Mouse (Mus musculus): ENCODE data around the gene Grcc10. TPM values are rescaled to one million over a fixed set of nuclear protein-coding genes. Genes with fewer than 3 reads are reported as not detected.

Gene Grcc10
- polyA plus RNA-seq, 1 experiment from 2014 or later: 511 TPM

GRCm38 (mm10) chr6:124770013-124770412 is 28.8 kb upstream of the Grcc10 start:
- Histone ChIP-seq H3K4me2 (peak overlapping the region; percentile 92), H3K27me3 (peaks cover 53% of the 10 kb centered on the region), H3K9me3 (no peaks in the 10 kb centered on the region), H3K9ac (replicated peaks) (peak overlapping the region; percentile 72; the same call in 1 of the 2 replicates), H3K4me1 (replicated peaks) (peaks cover 30% of the 10 kb centered on the region), H3K36me3 (no peaks in the 10 kb centered on the region), H3K4me3 (replicated peaks) (peak overlapping the region; percentile 58), H3K27ac (no peak overlapping the region)
- WGBS: 67% methylated on average over 7 of the region's 7 CpGs
- no peak for ATAC-seq (ENCODE audit: insufficient number of reproducible peaks, insufficient read depth, low FRiP score, low TSS enrichment, low read depth)

- Histone ChIP-seq H3K4me1 (replicated peaks) (peaks cover 30% of the 10 kb centered on the region), H3K9me3 (no peaks in the 10 kb centered on the region), H3K4me2 (peak within 1 kb of the TSS; percentile 92), H3K27ac (no peak within 1 kb of the TSS), H3K9ac (replicated peaks) (peak within 1 kb of the TSS; percentile 72), H3K4me3 (replicated peaks) (peak within 1 kb of the TSS; percentile 58), H3K27me3 (peaks cover 53% of the 10 kb centered on the region), H3K36me3 (no peaks in the 10 kb centered on the region)
- peak; percentile 67; the same call in 1 of the 2 replicates for ATAC-seq (ENCODE audit: insufficient number of reproducible peaks, insufficient read depth, low FRiP score, low TSS enrichment, low read depth)
- under 1% methylated on average over 54 of the region's 54 CpGs for WGBS
Measured at GRCm38 (mm10) chr6:124769101-124769765, 28.1 kb upstream of the Grcc10 start, which contains the start of gene Eno2. Eno2 (minus strand) TSS chr6:124769673.

- peak; percentile 22; the same call in 1 of the 2 replicates for ATAC-seq (ENCODE audit: insufficient number of reproducible peaks, insufficient read depth, low FRiP score, low TSS enrichment, low read depth)
- Histone ChIP-seq H3K4me3 (replicated peaks) (peak overlapping the region; percentile 58), H3K27ac (no peak overlapping the region), H3K36me3 (no peaks in the 10 kb centered on the region), H3K4me2 (peak overlapping the region; percentile 92), H3K4me1 (replicated peaks) (peaks cover 30% of the 10 kb centered on the region), H3K9ac (replicated peaks) (peak overlapping the region; percentile 72; the same call in 1 of the 2 replicates), H3K9me3 (no peaks in the 10 kb centered on the region), H3K27me3 (peaks cover 59% of the 10 kb centered on the region)
- 7% methylated on average over 9 of the region's 9 CpGs for WGBS
Measured at GRCm38 (mm10) chr6:124768704-124769044, 27.5 kb upstream of the Grcc10 start.

- no peak overlapping the region for H3K27ac ChIP-seq
- H3K27me3 ChIP-seq: peaks cover 57% of the 10 kb centered on the region
- 30% methylated on average over 19 of the region's 19 CpGs for WGBS
- 0 out of 2 replicates have a peak overlapping the region, but pooled peaks have one; percentile 31 for H3K9ac ChIP-seq (replicated peaks)
- peaks cover 30% of the 10 kb centered on the region for H3K4me1 ChIP-seq (replicated peaks)
- ATAC-seq (ENCODE audit: insufficient number of reproducible peaks, insufficient read depth, low FRiP score, low TSS enrichment, low read depth): no peak
- H3K9me3 ChIP-seq: no peaks in the 10 kb centered on the region
- H3K4me2 ChIP-seq: peak overlapping the region; percentile 92
- H3K4me3 ChIP-seq (replicated peaks): peak overlapping the region; percentile 58
- H3K36me3 ChIP-seq: no peaks in the 10 kb centered on the region
Measured at GRCm38 (mm10) chr6:124767920-124768703, 26.9 kb upstream of the Grcc10 start.

GRCm38 (mm10) chr6:124767536-124767919 is 26.4 kb upstream of the Grcc10 start:
- H3K9ac ChIP-seq (replicated peaks): no peak overlapping the region
- no peak overlapping the region for H3K4me3 ChIP-seq (replicated peaks)
- WGBS: 55% methylated on average over 4 of the region's 4 CpGs
- no peaks in the 10 kb centered on the region for H3K9me3 ChIP-seq
- H3K4me1 ChIP-seq (replicated peaks): peaks cover 30% of the 10 kb centered on the region
- H3K4me2 ChIP-seq: 0 out of 2 replicates have a peak overlapping the region, but pooled peaks have one; percentile 92
- ATAC-seq (ENCODE audit: insufficient number of reproducible peaks, insufficient read depth, low FRiP score, low TSS enrichment, low read depth): no peak
- H3K27ac ChIP-seq: no peak overlapping the region
- peaks cover 59% of the 10 kb centered on the region for H3K27me3 ChIP-seq
- no peaks in the 10 kb centered on the region for H3K36me3 ChIP-seq

GRCm38 (mm10) chr6:124765951-124766350 is 24.8 kb upstream of the Grcc10 start:
- Histone ChIP-seq H3K4me3 (replicated peaks) (no peak overlapping the region), H3K27me3 (peaks cover 70% of the 10 kb centered on the region), H3K36me3 (no peaks in the 10 kb centered on the region), H3K9ac (replicated peaks) (no peak overlapping the region), H3K9me3 (no peaks in the 10 kb centered on the region), H3K27ac (no peak overlapping the region), H3K4me2 (no peak overlapping the region), H3K4me1 (replicated peaks) (peaks cover 30% of the 10 kb centered on the region)
- 87% methylated on average over 7 of the region's 7 CpGs for WGBS
- ATAC-seq (ENCODE audit: insufficient number of reproducible peaks, insufficient read depth, low FRiP score, low TSS enrichment, low read depth): no peak

GRCm38 (mm10) chr6:124759259-124759658 is 18.1 kb upstream of the Grcc10 start:
- ATAC-seq (ENCODE audit: insufficient number of reproducible peaks, insufficient read depth, low FRiP score, low TSS enrichment, low read depth): no peak
- Histone ChIP-seq H3K4me2 (peak overlapping the region; percentile 87), H3K27ac (peak overlapping the region; percentile 99), H3K9ac (replicated peaks) (peak overlapping the region; percentile 44; the same call in 1 of the 2 replicates), H3K36me3 (0 out of 2 replicates have a peak, but pooled peaks cover 3% of the 10 kb centered on the region), H3K27me3 (peaks cover 30% of the 10 kb centered on the region), H3K4me1 (replicated peaks) (peaks cover 40% of the 10 kb centered on the region), H3K4me3 (replicated peaks) (peak overlapping the region; percentile 89), H3K9me3 (no peaks in the 10 kb centered on the region)
- WGBS: 5% methylated on average over 5 of the region's 5 CpGs

GRCm38 (mm10) chr6:124758849-124759232 is 17.7 kb upstream of the Grcc10 start:
- H3K9me3 ChIP-seq: no peaks in the 10 kb centered on the region
- H3K9ac ChIP-seq (replicated peaks): peak overlapping the region; percentile 44
- peak overlapping the region; percentile 89 for H3K4me3 ChIP-seq (replicated peaks)
- ATAC-seq (ENCODE audit: insufficient number of reproducible peaks, insufficient read depth, low FRiP score, low TSS enrichment, low read depth): no peak
- peak overlapping the region; percentile 87 for H3K4me2 ChIP-seq
- 0 out of 2 replicates have a peak, but pooled peaks cover 8% of the 10 kb centered on the region for H3K36me3 ChIP-seq
- H3K27ac ChIP-seq: peak overlapping the region; percentile 99
- H3K4me1 ChIP-seq (replicated peaks): peaks cover 44% of the 10 kb centered on the region
- WGBS: 57% methylated on average over 2 of the region's 2 CpGs
- H3K27me3 ChIP-seq: peaks cover 26% of the 10 kb centered on the region

- H3K27ac ChIP-seq: peak overlapping the region; percentile 99
- WGBS: 39% methylated on average over 5 of the region's 5 CpGs
- peaks cover 24% of the 10 kb centered on the region for H3K27me3 ChIP-seq
- peaks cover 50% of the 10 kb centered on the region for H3K4me1 ChIP-seq (replicated peaks)
- peak overlapping the region; percentile 96 for H3K9ac ChIP-seq (replicated peaks)
- ATAC-seq (ENCODE audit: insufficient number of reproducible peaks, insufficient read depth, low FRiP score, low TSS enrichment, low read depth): no peak
- peak overlapping the region; percentile 89 for H3K4me3 ChIP-seq (replicated peaks)
- no peaks in the 10 kb centered on the region for H3K9me3 ChIP-seq
- H3K4me2 ChIP-seq: peak overlapping the region; percentile 87
- H3K36me3 ChIP-seq: peaks cover 9% of the 10 kb centered on the region; the same call in 1 of the 2 replicates
Measured at GRCm38 (mm10) chr6:124757909-124758848, 17.0 kb upstream of the Grcc10 start.

GRCm38 (mm10) chr6:124757351-124757880 is 16.2 kb upstream of the Grcc10 start:
- no peak for ATAC-seq (ENCODE audit: insufficient number of reproducible peaks, insufficient read depth, low FRiP score, low TSS enrichment, low read depth)
- peaks cover 50% of the 10 kb centered on the region for H3K4me1 ChIP-seq (replicated peaks)

More at GRCm38 (mm10) chr6:124757351-124757880, 16.2 kb upstream of the Grcc10 start:
- H3K4me2 ChIP-seq: peak overlapping the region; percentile 87
- H3K4me3 ChIP-seq (replicated peaks): peak overlapping the region; percentile 89
- H3K36me3 ChIP-seq: peaks cover 9% of the 10 kb centered on the region; the same call in 1 of the 2 replicates
- peak overlapping the region; percentile 99 for H3K27ac ChIP-seq
- no peaks in the 10 kb centered on the region for H3K9me3 ChIP-seq
- H3K9ac ChIP-seq (replicated peaks): peak overlapping the region; percentile 96
- 9% methylated on average over 5 of the region's 5 CpGs for WGBS
- H3K27me3 ChIP-seq: peaks cover 17% of the 10 kb centered on the region

Measured in limb, embryonic 12.5 days (tissue).